Mouse (Mus musculus) lung, adult 18-20 months (tissue): ENCODE measurements around the gene Nanos3.
A peak's percentile ranks its signal among the peaks of the same experiment; 100 is the strongest.

ENCODE experiments used
- DNase-seq, 2 experiments: peaks; one replicate each; pipeline ENCODE4 v3.0.0; 2022; ENCODE audit warnings: mixed read lengths in 2 of 2

Gene Nanos3

GRCm38 (mm10) chr8:84183261-84184084 is 1.5 kb downstream of the Nanos3 start:
- DNase-seq = no peak

- no peak for DNase-seq
These were observed 2.2 kb downstream of the Nanos3 start for GRCm38 (mm10) chr8:84182833-84183232.

GRCm38 (mm10) chr8:84180530-84181190 is 4.4 kb downstream of the Nanos3 start:
- peak in 1 of 2 experiments; percentile 16 for DNase-seq

- DNase-seq = no peak
These were observed 5.1 kb downstream of the Nanos3 start for GRCm38 (mm10) chr8:84179946-84180345.

GRCm38 (mm10) chr8:84178592-84178991 is 6.4 kb downstream of the Nanos3 start:
- no peak for DNase-seq

GRCm38 (mm10) chr8:84177405-84177804 is 7.6 kb downstream of the Nanos3 start:
- no peak for DNase-seq

GRCm38 (mm10) chr8:84176560-84176959 is 8.5 kb downstream of the Nanos3 start:
- no peak for DNase-seq

- DNase-seq = no peak
These were observed 11.2 kb downstream of the Nanos3 start for GRCm38 (mm10) chr8:84173861-84174260.

- no peak for DNase-seq
These were observed 14.9 kb downstream of the Nanos3 start for GRCm38 (mm10) chr8:84170096-84170495.

GRCm38 (mm10) chr8:84167696-84168095 is 17.3 kb downstream of the Nanos3 start:
- DNase-seq = no peak

- DNase-seq = no peak
These were observed 27.4 kb downstream of the Nanos3 start for GRCm38 (mm10) chr8:84157620-84158019.

DNA sequence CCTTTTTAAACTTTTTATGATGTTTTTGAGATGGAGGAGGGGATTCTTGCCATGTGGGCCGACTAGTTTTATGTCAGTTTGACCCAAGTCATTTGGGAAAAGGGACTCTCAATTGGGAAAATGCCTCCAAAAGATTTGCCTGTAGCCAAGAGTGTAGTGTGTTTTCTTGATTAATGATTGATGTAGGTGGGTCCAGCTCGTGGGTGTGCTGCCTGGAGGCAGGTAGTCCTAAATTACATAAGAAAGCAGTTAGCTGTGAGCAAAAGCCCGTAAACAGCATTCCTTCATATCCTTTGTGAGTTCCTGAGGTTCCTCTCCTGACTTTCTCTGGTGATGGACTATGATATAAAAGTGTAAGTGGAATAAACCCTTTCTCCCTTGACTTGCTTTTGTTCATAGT is 35.8 kb downstream of the Nanos3 start:
- DNase-seq = no peak

DNA sequence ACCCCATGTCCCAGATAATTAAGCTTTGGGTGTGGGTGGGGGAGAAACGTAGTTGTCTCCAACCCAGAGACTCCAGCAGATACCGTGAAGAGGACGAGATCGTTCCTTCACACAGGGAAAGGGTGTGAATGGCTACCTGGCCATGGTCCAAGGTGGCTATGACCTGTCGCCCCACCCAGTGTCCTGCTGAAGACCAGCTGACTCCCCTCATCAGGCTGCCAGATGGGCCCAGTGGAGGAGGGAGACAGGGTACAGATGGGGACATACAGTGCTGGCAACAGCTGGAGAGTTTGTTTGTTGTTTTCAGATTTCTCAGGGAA is 36.5 kb downstream of the Nanos3 start:
- peak in 1 of 2 experiments; percentile 25 for DNase-seq

DNA sequence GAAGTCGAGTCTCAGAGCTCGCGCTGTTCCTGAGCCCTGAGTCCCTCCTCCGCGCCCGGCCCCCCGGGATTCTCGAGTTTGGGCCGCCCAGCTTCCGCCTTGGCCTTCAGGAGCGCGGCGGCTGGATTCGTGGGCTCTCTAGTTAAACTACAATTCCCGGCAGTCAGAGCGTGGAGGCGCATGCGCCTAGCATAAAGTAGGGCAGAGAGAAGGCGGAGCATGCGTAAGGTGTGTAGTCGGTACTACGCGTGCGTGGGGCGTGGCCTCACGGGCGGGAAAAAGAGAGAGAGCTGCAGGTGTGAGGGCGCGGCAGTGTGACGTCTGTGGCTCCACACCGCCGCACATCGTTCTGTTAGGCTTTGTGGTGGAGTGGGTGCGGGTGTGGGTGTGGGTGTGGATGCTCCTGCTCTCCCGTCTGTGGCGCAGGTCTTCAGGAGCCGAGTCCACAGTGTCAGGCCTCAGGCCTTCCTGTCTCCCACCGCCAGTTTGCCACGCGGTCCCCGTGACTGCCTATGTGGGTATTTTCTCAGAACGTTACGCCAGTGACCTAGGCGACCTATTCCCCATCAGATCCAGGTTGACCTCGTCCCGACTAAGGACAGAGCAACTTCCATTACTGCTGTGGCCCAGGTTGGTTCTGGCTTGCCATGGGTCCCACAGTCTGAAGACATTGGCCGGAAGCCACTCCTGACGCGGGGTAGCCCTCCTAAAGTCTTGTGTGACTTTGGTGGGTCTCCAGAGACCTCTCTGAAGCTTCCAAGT is 37.1 kb downstream of the Nanos3 start, which contains the start of the genes Cc2d1a and 4930432K21Rik:
Gene Cc2d1a (minus strand): TSS at position 168 of the 762 bp plus-strand sequence.
Gene 4930432K21Rik (plus strand): TSS at position 257 of the 762 bp plus-strand sequence.
- peak; percentile 97 for DNase-seq

DNA sequence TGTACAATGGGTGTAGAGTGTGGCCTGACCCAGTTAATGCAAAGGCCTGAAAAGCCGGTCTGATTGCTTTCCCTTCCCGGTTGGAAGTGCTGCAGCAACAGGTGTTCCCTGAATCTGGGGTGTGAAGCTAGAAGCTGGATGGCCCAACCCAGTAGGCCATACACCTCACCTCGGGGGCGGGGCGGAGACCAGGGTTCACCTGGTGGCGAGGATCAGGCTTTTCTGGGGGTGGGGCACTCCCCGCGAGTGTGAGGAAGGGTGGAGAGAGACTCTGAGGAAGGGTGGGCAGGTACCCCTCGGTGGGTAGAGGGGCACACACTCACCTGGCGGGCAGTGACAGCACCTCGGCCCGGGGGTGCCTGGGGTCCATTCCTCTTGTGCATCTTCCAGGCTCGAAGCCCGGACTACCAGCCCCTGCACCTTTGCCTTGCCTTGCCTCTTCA is 37.7 kb downstream of the Nanos3 start:
- peak; percentile 61 to 73 for DNase-seq

DNA sequence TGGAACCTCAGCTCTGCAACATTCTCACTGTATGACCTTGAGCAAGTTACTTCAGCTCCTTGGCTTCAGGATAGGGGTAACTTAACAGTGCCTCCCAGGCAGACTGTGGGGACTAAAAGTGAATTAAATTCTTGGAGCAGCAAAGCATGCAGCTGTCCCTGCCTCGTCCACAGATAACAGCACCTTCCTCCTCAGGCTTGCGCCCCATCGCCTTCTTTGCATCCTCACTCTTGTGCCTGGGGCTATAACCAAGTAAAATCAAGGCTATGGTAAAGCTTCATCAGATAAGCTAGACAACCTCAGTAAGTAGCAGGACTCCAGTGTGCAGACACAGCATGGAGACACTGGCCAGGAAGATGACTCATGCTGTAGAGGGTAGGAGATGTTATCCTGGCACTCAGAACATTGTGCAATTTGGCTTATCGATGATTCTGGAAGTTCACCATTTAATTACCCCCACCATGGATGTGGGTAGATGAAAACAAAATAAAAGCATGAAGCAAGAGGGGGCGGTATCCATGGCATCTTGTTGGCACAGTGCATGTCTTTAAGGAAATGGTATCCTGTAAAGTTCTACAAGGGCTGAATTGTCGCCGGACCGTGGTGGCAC is 40.3 kb downstream of the Nanos3 start:
- DNase-seq = no peak

GRCm38 (mm10) chr8:84140838-84141237 is 44.2 kb downstream of the Nanos3 start:
- no peak for DNase-seq

DNA sequence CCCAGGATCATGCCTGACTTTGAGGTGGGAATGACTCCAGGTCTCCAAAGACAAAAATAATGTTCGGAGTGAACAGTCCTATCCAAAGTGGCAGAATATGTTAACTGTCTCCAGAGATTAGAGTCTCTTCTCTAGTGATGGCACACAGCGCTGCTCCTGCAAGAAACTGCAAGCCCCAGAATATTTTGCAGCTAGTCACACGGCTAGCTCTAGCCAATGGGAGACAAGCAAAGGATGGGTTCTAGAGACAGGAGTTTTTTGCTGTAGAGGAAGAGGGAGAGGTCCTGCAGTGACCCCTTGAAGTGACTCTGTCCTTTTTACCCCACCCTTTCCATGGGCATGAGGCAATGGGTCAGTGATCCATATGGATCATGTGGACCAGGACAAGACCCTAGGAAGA is 47.2 kb downstream of the Nanos3 start:
- no peak for DNase-seq

GRCm38 (mm10) chr8:84132225-84132624 is 52.8 kb downstream of the Nanos3 start:
- no peak for DNase-seq

DNA sequence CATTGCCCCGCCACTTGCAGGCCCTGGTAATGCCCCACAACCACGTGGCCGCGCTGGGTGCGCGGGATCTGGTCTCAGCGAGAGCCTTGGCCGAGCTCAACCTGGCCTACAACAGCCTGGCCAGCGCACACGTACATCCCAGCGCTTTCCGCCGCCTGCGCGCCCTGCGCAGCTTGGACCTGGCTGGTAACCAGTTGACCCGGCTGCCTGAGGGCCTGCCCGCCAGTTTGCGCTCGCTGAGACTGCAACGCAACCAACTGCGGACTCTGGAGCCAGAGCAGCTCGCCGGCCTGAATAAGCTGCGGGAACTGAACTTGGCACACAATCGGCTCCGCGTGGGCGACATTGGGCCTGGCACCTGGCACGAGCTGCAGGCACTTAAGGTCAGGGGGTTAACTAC is 54.2 kb downstream of the Nanos3 start:
- no peak for DNase-seq

DNA sequence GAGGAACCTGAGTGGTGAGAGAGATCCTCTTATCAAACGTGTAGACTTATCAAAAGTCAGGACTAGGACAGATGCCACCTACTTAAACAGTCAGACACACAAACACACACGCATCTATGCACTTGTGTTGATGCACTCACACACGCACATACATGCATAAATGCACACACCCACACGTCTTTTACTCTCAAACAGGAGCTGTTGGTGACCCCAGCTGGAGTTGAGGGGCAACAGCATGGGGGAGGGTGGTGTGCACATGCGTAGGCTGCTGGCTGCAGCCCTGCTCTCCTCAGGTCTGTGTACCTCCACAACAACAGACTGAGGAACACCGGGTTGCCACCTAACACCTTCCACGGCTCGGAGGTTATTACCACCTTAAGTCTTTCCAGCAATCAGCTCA is 56.7 kb downstream of the Nanos3 start:
- no peak for DNase-seq

- DNase-seq = no peak
These were observed 57.7 kb downstream of the Nanos3 start for GRCm38 (mm10) chr8:84127202-84127901.
